Mouse (Mus musculus): ENCODE results near the gene Zfp568. TPM values are rescaled to one million over a fixed set of nuclear protein-coding genes. Genes with fewer than 3 reads are reported as not detected.
A peak's percentile ranks its signal among the peaks of the same experiment; 100 is the strongest.

Zfp568 gene
- polyA plus RNA-seq, 1 experiment from 2014 or later, result 19.5 TPM

DNA sequence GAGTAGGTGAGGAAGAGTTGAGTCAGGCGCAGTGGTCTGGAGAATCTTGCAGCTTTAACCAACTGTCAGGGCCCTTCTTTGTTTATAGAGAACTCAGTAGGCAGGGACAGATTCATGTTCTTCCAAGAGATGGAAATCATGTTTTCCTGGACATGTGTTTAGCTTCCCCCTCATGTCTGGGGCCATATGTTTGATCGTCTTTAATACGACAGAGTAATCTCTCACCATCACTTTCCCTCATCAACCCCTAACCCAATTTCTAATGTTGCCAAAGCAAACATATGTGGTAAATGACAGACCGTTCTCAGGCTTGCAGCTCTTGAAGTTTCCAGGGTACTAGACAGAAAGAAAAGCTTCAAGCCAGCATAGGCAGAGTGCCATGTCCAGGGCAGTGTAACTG lies 64.4 kb downstream of the Zfp568 start:
- H3K4me2 ChIP-seq (ENCODE audit: low read depth), result no peak overlapping the region
- 95% methylated on average over 4 of the region's 4 CpGs for WGBS
- H3K9me3 ChIP-seq (ENCODE audit: control insufficient read depth, low read length), result no peaks in the 10 kb centered on the region
- DNase-seq (ENCODE audit: low spot score) (no peak), ATAC-seq (ENCODE audit: insufficient read depth, low FRiP score, low TSS enrichment) (no peak)
- H3K27ac ChIP-seq (ENCODE audit: low read depth, low read length), result no peak overlapping the region
- H3K4me1 ChIP-seq (ENCODE audit: control insufficient read depth, insufficient read depth, low read length), result no peaks in the 10 kb centered on the region
- H3K4me3 ChIP-seq (ENCODE audit: low read depth, low read length), result no peak overlapping the region
- H3K9ac ChIP-seq (ENCODE audit: low read length), result no peak overlapping the region
- no peaks in the 10 kb centered on the region for H3K36me3 ChIP-seq (ENCODE audit: control insufficient read depth, insufficient read depth, low read length)
- no peaks in the 10 kb centered on the region for H3K27me3 ChIP-seq (ENCODE audit: control insufficient read depth, insufficient read depth, low read length)

DNA sequence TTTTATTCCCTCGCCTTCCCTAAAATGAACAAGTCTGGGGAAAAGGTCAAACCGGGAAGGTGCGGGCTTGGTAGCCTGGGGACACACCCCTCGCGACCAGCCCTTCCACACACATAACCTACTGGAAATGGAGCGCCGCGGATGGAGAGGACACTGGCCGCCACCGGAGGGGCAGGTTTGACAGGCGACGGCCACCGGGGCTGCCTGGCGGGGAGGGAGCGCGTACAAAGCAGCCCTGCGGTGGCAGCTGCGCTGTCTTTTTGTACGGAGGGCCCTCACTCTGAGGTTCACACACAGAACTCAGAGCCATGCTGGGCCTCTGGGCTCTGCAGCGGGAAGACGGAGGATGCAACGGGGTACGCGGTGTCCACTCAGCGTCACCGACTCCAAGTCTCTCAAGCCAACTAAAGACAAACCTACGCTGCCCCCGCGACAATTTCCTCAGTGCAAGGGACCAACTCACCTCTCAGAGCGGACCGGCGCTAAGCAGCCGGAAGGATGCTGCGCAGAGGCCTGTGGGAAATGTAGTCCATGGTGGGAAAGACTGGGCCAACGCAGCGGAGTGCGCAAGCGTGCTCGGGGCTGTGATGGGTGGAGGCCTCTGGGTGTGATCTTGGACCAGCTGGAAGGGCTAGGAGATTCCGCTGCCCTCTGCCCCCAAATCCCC lies 67.3 kb downstream of the Zfp568 start, which contains the start of gene Zfp14:
TSS of gene Zfp14 (minus strand) at position 499 of the 667 bp plus-strand sequence.
- H3K4me2 ChIP-seq (ENCODE audit: low read depth), result peak within 1 kb of the TSS; percentile 81
- H3K36me3 ChIP-seq (ENCODE audit: control insufficient read depth, insufficient read depth, low read length), result no peaks in the 10 kb centered on the region
- peak; percentile 99 for ATAC-seq (ENCODE audit: insufficient read depth, low FRiP score, low TSS enrichment)
- no peaks in the 10 kb centered on the region for H3K4me1 ChIP-seq (ENCODE audit: control insufficient read depth, insufficient read depth, low read length)
- peak within 1 kb of the TSS; percentile 66 for H3K4me3 ChIP-seq (ENCODE audit: low read depth, low read length)
- H3K27me3 ChIP-seq (ENCODE audit: control insufficient read depth, insufficient read depth, low read length), result no peaks in the 10 kb centered on the region
- H3K9ac ChIP-seq (ENCODE audit: low read length), result peak within 1 kb of the TSS; percentile 70
- under 1% methylated on average over 40 of the region's 40 CpGs for WGBS
- peak; percentile 91 for DNase-seq (ENCODE audit: low spot score)
- H3K9me3 ChIP-seq (ENCODE audit: control insufficient read depth, low read length), result no peaks in the 10 kb centered on the region
- peak within 1 kb of the TSS; percentile 81 for H3K27ac ChIP-seq (ENCODE audit: low read depth, low read length)

DNA sequence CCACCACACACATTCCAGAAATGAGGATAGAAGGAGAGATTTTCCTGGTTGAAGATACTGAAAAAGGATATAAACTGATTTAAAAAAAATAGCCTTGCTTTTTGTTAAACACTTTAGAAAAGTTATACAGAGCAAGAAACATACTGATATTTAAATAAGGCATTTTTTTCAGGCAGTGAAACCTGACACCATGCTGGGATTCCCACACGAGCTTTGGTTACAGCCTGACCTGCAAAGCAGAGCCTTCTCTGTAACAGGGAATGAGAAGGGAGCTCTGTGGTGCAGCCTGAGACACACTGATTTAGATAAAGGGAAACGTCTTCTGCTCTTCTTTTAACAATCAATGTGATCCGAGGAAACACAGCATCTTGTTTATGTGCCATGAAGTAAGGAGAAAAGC lies 69.8 kb downstream of the Zfp568 start:
- H3K36me3 ChIP-seq (ENCODE audit: control insufficient read depth, insufficient read depth, low read length), result peaks cover 4% of the 10 kb centered on the region
- H3K4me1 ChIP-seq (ENCODE audit: control insufficient read depth, insufficient read depth, low read length), result no peaks in the 10 kb centered on the region
- no peak overlapping the region for H3K27ac ChIP-seq (ENCODE audit: low read depth, low read length)
- H3K9ac ChIP-seq (ENCODE audit: low read length), result no peak overlapping the region
- WGBS, result 8% methylated on average over 3 of the region's 3 CpGs
- ATAC-seq (ENCODE audit: insufficient read depth, low FRiP score, low TSS enrichment) (no peak), DNase-seq (ENCODE audit: low spot score) (no peak)
- no peak overlapping the region for H3K4me3 ChIP-seq (ENCODE audit: low read depth, low read length)
- no peak overlapping the region for H3K4me2 ChIP-seq (ENCODE audit: low read depth)
- H3K9me3 ChIP-seq (ENCODE audit: control insufficient read depth, low read length), result no peaks in the 10 kb centered on the region
- no peaks in the 10 kb centered on the region for H3K27me3 ChIP-seq (ENCODE audit: control insufficient read depth, insufficient read depth, low read length)

DNA sequence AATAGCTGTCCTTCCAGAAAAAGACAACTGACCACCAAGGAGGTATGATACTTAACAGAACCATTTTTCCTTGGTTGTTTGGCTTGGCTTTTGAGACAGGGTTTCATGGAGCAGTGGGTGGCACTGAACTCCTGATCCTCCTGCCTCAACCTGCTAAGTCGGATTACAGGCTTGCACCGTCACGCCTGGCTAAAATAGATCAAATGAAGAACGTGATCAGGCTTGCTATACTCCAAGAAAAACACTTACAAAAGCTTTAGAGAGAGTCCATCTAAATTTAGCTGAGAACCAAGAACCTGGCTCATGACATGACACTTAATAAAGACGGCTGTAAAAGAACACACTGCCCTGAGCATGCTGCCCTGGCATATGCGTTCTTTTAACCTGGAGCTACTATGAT lies 76.6 kb downstream of the Zfp568 start:
- Histone ChIP-seq H3K27ac (ENCODE audit: low read depth, low read length) (no peak overlapping the region), H3K4me1 (ENCODE audit: control insufficient read depth, insufficient read depth, low read length) (no peaks in the 10 kb centered on the region), H3K9me3 (ENCODE audit: control insufficient read depth, low read length) (no peaks in the 10 kb centered on the region), H3K27me3 (ENCODE audit: control insufficient read depth, insufficient read depth, low read length) (no peaks in the 10 kb centered on the region), H3K9ac (ENCODE audit: low read length) (no peak overlapping the region), H3K4me3 (ENCODE audit: low read depth, low read length) (no peak overlapping the region), H3K36me3 (ENCODE audit: control insufficient read depth, insufficient read depth, low read length) (peaks cover 11% of the 10 kb centered on the region), H3K4me2 (ENCODE audit: low read depth) (no peak overlapping the region)
- WGBS, result 88% methylated on average over 6 of the region's 6 CpGs
- DNase-seq (ENCODE audit: low spot score) (no peak), ATAC-seq (ENCODE audit: insufficient read depth, low FRiP score, low TSS enrichment) (no peak)

DNA sequence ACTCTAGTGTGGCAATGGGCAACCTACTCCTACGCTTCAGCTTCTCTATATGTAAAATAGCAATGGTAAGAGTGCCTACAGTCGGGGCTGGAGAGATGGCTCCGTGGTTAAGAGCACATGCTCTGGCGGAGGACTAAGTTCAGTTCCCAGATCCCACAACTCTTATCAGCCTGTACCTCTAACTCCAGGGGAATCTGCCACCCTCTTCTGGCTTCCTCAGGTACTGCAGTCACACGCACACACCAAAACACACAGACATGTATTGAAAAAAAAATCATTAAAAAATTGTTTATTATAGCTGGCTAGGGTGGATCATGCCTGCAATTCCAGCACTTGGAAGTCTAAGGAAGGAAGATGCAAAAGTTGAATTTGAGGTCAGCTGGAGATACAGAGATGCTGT lies 78.7 kb downstream of the Zfp568 start:
- Histone ChIP-seq H3K4me2 (ENCODE audit: low read depth) (no peak overlapping the region), H3K36me3 (ENCODE audit: control insufficient read depth, insufficient read depth, low read length) (peaks cover 7% of the 10 kb centered on the region; the same call in 1 of the 2 replicates), H3K9ac (ENCODE audit: low read length) (no peak overlapping the region), H3K9me3 (ENCODE audit: control insufficient read depth, low read length) (no peaks in the 10 kb centered on the region), H3K27ac (ENCODE audit: low read depth, low read length) (no peak overlapping the region), H3K4me1 (ENCODE audit: control insufficient read depth, insufficient read depth, low read length) (no peaks in the 10 kb centered on the region), H3K27me3 (ENCODE audit: control insufficient read depth, insufficient read depth, low read length) (no peaks in the 10 kb centered on the region), H3K4me3 (ENCODE audit: low read depth, low read length) (no peak overlapping the region)
- WGBS, result 93% methylated on average over 5 of the region's 5 CpGs
- ATAC-seq (ENCODE audit: insufficient read depth, low FRiP score, low TSS enrichment) (no peak), DNase-seq (ENCODE audit: low spot score) (peak; percentile 40)

DNA sequence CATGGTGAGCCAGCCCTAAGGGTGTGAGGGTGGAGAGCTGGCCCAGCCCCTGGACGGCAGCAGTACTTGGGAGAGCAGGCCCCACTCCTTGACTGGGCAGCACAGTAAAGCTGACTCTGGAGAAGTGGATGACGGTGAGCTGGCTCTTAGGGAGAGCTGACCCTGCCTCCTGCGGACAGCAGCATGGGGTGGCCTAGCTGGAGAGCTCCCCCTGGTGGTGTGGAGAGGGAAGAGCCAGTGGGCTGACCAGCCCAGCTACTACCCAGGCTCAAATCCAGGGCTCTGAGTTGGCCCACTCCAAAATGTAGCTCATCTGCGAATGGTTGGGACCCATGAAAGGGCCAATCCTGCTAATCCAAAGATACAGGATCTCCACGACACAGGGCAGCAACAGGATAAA lies 80.9 kb downstream of the Zfp568 start:
- Histone ChIP-seq H3K4me1 (ENCODE audit: control insufficient read depth, insufficient read depth, low read length) (no peaks in the 10 kb centered on the region), H3K27me3 (ENCODE audit: control insufficient read depth, insufficient read depth, low read length) (no peaks in the 10 kb centered on the region), H3K4me2 (ENCODE audit: low read depth) (no peak overlapping the region), H3K9ac (ENCODE audit: low read length) (no peak overlapping the region), H3K9me3 (ENCODE audit: control insufficient read depth, low read length) (no peaks in the 10 kb centered on the region), H3K27ac (ENCODE audit: low read depth, low read length) (no peak overlapping the region), H3K4me3 (ENCODE audit: low read depth, low read length) (no peak overlapping the region), H3K36me3 (ENCODE audit: control insufficient read depth, insufficient read depth, low read length) (peaks cover 4% of the 10 kb centered on the region; the same call in 1 of the 2 replicates)
- no peak for ATAC-seq (ENCODE audit: insufficient read depth, low FRiP score, low TSS enrichment)
- no peak for DNase-seq (ENCODE audit: low spot score)
- 83% methylated on average over 5 of the region's 5 CpGs for WGBS

DNA sequence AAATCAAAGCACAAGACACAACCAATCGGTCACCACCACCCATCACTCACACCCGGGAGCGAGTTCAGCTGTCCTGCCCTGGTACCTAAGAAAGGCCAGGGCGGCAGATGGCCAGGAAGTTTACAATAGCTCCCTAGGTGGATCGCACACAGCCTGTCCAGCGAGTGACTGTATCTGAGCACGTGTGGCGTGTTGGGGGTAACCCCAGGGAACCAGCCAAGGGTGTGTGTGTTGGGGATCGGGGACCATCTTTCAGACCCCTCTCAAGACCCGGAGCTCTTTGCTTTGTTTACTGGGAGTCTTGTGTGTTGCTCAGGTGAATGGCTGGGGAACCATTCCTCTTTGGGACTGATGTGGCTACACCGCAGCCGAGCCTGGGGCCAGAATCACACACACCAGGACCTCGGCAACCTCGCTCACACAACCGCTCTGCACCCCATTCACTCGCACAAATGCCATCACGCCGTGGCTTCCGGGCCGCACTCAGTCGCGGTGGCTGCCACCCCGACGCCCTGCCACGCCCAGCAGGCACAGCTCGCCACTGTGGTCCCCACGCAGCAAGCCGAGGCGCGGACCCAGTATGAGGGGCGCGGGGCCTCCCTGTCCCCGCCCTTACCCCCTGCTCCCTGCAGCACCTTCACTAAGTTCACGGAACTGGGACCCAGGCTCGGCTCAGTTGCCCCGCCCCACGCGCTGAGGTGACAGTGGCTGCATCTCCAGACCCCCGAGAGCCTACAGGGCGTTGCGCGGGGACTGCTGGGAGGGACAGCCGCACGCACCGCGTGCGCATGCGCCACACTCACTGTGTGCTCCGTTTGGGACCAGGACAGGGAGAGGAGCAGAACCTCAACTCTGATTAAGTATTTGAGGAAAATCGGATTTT lies 88.6 kb downstream of the Zfp568 start, which contains the start of gene Zfp82:
TSS of gene Zfp82 (minus strand) at position 755 of the 883 bp plus-strand sequence.
- peaks cover 2% of the 10 kb centered on the region; the same call in 1 of the 2 replicates for H3K4me1 ChIP-seq (ENCODE audit: control insufficient read depth, insufficient read depth, low read length)
- no peaks in the 10 kb centered on the region for H3K27me3 ChIP-seq (ENCODE audit: control insufficient read depth, insufficient read depth, low read length)
- H3K36me3 ChIP-seq (ENCODE audit: control insufficient read depth, insufficient read depth, low read length), result no peaks in the 10 kb centered on the region
- peak within 1 kb of the TSS; percentile 79 for H3K9ac ChIP-seq (ENCODE audit: low read length)
- ATAC-seq (ENCODE audit: insufficient read depth, low FRiP score, low TSS enrichment), result peak; percentile 92
- H3K27ac ChIP-seq (ENCODE audit: low read depth, low read length), result peak within 1 kb of the TSS; percentile 67; the same call in 1 of the 2 replicates
- under 1% methylated on average over 50 of the region's 50 CpGs for WGBS
- H3K4me2 ChIP-seq (ENCODE audit: low read depth), result peak within 1 kb of the TSS; percentile 90
- no peaks in the 10 kb centered on the region for H3K9me3 ChIP-seq (ENCODE audit: control insufficient read depth, low read length)
- DNase-seq (ENCODE audit: low spot score), result peak; percentile 91
- peak within 1 kb of the TSS; percentile 76 for H3K4me3 ChIP-seq (ENCODE audit: low read depth, low read length)
